Mouse (Mus musculus) yolk sac, embryonic 10.5 days (tissue): Measurements from ENCODE around the gene Becn1.

Experiments
- DNase-seq: peaks from one replicate; pipeline ENCODE4 v3.0.0-alpha.2; 2017; ENCODE audit warnings: low spot score

Gene Becn1

DNA sequence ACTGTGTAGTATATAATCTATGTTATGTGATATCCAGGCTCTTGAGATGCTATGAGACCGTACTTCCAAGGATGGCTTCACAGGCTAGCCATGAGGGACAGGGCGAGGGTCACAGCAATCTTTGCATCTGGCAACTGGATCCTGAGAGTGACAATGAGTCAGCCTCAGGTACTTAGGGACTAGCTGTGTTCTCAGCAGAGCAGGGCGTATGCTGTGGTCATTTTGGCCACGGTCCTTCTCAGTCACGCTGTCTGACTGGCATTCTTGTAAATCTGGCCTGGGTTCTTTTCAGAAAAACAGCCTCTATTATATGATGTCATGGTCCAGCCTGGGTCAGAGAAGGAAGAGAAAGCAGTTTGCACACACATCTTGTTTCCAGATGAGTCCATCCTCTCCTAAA, 65.3 kb downstream of the Becn1 start:
- DNase-seq, result no peak
